Mouse (Mus musculus) kidney, adult 9 months (tissue): ENCODE data around the gene Tmem94.

ENCODE experiments used
- DNase-seq: peaks from one replicate; pipeline ENCODE4 v3.0.0; 2022

Tmem94 gene

DNA sequence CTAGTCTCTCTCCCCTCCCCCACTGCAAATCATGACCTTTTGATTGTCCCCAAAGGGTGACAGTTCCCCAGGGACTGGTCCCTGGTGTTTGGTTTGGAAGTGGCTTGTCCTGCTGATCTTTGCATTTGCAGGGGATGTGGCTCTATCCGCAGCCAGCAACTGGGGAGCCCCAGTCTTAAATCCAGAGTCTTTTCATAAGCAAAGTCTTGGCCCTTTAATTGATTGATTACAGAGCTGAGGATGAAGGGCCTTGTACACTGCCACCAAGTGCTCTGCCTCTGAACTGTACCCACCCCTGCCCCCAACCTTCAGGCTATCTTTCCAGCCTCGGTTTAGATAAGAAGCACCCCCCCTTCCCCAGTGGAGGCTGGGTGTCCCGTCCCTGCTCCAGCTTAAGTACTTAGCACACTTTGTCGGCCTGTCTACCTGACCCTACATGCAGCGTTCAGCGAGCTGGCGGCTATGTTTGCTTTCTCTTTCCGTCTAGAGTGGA, 67.8 kb downstream of the Tmem94 start:
- peak; percentile 72 for DNase-seq

DNA sequence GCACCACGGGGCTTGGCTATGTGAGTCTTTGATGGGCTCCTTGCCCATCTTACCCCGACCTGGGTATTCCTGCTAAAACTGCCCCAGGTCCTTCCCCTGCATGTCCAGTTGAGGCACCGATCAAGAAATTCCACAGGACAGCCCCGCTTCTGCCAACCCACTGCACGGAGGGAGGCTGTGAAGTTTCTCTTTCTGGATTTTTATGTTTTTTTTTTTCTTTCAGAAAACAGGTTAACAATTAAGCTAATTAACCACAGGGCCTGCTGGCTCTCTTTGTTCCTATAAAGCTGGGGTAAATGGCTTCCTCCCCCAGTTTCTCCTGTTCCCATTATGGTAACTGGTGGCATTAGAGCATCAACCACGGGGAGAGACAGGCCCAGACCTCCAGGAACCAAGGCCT, 68.8 kb downstream of the Tmem94 start:
- peak; percentile 77 for DNase-seq

DNA sequence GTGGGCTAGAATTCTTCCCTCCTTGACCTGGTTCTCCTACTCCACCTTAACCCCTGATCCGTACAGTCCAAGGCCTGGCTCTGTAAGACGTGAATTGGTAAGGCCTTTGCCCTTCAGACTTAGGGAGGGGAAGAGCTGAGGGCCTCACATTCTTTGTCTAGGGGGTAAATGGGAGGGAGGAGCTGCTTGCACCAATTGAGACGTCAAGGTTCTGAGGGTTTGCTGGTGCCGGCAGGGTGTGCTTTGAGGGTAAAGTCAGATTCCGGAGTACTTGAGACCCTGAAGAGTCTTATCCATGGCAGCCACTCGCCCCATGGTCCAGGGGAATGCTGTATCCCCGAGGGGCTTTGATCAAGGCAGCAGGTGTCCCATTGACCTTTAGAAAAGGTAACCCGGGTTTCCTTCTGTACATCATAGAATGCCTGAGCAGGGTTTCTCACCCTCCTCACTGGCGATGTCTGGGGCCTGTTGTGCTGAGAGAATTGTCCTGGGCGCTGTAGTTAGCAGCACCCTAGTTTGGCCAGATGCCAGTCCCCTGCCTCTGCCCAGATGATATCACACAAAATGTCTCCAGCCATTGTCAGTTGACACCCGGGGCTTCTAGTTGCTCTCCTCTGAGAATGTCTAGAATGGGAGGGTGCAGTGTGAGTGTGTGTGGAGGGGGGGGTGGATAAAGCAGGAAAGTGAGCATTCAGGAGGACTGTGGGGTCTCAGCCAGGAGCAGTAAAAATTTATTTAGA, 71.6 kb downstream of the Tmem94 start:
- peak; percentile 83 for DNase-seq

DNA sequence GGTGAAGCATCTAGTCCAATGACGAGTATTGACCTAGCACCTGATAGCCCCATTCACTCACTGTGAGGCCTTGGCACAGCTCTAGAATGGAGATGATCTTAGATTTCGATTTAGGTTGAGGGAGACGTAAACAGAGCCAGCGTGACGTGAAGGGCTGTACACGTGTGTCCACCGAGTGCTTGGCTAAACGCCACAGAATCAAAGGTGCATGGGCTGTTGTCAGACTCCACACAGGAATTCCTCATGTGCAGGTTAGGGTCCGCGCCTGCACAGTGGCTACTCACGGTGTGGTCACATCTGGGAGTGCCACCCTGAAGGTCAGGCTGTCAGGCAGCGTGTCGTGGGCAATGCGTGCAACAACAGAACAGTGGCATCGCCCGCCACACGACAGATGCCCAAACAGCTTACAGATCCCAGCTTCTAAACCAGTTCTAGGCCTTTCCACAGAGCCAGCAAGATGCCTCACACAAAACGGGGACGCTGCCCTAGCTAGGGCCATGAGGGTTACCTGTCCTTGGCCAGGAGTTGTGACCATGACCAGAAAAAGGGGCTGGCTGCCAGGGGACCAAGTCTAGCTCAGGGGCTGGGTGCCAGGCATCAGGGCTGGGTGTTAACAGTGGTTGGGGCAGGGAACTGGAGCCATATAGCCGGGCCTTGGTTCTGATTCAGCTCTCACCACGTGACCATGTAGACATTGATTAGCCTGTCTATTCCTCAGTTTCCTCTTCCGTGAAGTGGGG, 72.5 kb downstream of the Tmem94 start:
- peak; percentile 65 for DNase-seq

DNA sequence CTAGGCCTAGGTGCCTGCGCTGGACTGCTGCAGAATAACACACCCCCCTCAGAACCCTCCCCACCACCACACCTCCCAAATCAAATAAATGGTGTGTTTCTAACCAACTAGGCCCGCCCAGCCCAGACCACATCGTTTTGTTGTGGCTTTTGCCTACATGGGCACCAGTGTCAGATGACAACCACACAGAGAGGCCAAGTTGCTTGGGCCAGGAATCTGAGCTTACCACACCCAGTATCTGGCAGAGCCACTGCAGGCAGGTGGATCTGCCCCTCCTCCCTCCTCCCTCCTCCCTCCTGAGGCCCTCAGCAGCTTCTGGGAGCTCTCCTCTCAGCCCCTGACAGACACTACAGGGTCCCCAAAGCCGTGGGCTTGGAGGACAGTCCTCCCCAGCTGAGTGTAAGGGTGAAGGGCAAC, 73.7 kb downstream of the Tmem94 start:
- DNase-seq, result peak; percentile 71

DNA sequence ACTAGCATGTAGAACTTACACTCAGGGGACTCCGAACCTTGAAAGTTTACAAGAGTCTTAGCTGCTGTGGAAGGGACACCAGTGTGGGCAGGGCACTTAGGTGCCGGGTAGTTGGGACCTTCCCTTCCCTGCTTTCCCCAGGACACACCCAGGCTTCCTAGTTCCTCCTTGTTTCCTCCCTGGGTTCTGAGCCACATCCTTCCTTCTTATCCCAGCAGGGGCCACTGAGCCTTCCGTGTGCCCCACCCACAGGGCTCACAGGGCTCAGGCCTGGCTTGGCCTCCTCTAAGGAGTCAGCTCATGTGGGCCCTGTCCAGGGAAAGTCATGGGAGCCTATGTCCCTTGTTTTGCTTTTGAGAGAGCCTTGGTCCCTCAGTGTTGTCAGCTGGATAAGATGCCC, 74.5 kb downstream of the Tmem94 start:
- DNase-seq, result no peak

DNA sequence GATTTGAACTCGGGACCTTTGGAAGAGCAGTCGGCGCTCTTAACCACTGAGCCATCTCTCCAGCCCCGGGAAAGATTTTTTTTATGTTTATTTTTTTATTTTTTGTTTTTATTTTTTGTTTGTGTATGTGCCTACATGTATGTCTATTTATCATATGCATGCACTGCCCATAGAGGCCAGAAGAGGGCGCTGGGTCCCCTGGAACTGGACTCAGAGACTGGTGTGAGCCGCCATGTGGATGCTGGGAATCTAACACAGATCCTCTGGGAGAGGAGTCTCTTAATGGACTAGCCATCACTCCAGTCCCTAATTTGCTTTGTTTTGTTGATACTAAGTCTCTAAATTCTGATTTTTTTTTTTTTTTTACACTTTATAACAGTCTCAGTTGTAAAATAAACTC, 75.8 kb downstream of the Tmem94 start:
- no peak for DNase-seq

DNA sequence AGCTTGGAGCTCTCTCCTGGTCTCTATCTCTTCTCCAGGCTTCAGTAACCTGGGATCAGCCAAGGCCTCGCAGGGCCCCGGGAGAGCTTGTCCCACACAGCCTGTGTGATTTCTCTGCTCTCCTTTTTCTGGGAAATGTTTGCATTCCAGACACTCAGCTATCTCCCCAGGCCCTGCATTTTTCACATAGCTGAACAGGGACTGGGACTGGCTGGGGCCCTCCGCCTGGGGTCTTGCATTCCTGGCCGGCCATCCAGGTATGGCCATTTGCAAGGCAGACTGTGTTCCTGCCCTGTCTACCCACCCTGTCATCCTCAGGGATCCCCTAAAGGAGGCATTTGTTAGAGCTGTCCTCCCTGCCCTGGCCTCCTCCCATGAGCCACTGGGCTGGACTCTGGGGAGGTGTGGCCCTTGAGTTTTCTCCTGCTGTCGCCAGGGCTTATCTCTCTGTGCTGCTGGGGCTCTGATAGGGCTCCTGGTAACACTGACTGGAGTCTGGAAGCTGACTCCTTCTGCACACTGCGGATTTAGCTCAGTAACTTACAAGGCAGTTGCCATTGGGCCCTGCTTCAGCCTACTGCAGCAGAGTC, 76.8 kb downstream of the Tmem94 start:
- DNase-seq, result no peak

DNA sequence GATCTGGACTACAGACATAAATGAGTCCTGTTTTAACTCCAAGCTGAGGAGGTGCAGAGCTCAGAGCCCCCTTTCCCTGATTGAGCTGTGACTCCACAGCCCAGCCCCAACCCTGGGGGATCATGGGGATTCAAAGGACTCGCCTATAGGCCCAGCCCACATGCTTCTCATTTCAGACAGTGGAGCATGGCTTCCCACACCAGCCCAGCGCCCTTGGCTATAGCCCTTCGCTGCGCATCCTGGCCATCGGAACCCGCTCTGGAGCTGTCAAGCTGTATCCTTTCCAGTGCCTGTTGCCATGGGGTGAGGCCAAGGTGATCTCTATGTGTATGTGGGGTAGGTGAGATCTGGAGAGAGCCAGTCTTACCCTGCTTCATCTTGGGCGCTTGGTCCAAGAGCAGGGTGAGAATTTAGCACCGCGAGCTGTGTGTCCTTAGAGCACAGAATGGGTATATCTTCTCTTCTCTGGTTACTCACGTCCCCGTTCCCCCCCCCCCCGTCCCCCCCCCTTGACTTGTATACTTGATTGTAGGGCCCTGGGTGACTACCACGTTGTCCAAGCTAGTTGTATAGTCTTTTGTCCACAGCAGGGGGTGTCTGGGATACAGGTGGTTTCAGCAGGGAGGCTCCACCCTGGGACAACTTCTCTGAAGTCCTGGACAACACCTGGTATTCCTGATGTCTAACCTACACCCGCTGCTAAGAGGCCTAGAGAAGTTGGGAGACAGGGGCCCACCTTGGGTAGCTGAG, 78.1 kb downstream of the Tmem94 start:
- DNase-seq, result no peak

DNA sequence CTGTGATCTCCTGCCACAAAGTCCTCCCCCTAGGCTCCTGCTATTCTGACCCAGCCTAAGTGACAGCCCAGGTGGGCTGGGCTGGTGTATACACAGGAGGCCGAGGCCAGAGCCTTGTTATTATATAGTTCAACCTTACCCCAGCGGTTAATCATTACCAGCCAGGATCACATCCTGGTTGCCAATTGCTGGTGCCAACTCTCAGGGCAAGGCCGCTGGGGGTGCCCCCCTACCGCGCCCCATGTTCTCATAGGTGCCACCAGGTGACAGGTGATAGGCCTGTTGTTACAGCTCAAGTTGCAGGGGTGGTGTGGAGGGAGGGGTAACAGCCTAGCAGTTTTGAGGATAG, 78.6 kb downstream of the Tmem94 start:
- DNase-seq, result peak; percentile 98

DNA sequence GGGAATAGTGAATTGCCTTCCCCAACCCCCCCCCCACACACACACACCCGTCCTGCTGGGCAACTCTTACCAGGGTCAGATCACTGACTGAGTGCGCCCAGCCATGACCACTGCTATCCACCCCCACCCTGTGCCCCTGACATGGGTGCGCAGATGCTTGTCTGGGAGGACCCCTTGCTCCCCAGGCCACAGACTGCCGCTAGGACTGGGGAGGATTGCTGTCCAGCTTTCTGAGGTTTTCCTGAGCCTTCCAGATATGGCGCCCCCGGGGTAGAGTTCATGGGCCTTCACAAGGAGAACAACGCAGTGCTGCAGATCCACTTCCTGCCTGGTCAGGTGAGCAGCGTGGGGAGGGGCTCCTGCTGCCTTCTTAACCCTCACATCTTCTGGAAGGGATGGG, 79.0 kb downstream of the Tmem94 start:
- DNase-seq, result peak; percentile 77

DNA sequence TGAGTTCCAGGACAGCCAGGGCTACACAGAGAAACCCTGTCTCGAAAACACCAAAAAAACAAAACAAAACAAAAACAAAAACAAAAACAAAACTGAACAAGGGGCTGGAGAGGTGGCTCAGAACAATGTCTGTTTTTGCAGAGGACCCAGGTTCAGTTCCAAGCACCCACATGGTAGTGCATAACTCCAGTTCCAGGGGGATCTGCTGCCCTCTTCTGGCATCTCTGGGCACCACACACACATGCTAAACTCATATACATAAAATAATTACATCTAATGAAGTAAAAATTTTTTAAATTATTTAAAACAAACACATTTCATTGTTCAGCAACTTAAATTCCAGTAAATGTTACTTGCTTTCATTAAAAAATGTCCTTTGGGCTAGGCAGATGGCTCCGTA, 80.6 kb downstream of the Tmem94 start:
- DNase-seq, result no peak
